Mouse (Mus musculus) heart, postnatal 25 days (tissue): ENCODE measurements around the gene Itga2. TPM values are rescaled to one million over a fixed set of nuclear protein-coding genes. Genes with fewer than 3 reads are reported as not detected.

Experiments used
- DNase-seq: peaks from one replicate; pipeline ENCODE4 v3.0.0; 2022; ENCODE audit warnings: low spot score
- intact Hi-C: fragments of 180-260 bp; cut with DNase I; formaldehyde crosslinking; loops from one replicate; pipeline ENCODE4 v1.15.1; 2025
- total RNA-seq, 2 experiments: library from RNA; stranded (reverse); gene quantifications; 2 replicates each; pipeline ENCODE4 v1.2.3; 2021

The Itga2 gene
- under 1 TPM; 0.78 to 0.81 TPM for total RNA-seq

- intact Hi-C loops = loop anchor here (2.0 to 5.0 kb wide), 2 partner anchors 35 to 101 kb away; no protein-coding TSS in a partner anchor
- DNase-seq = peak; percentile 34
These were observed at the start of gene Itga2 for GRCm38 (mm10) chr13:114931775-114932294. Gene Itga2 (minus strand): TSS chr13:114932100.

GRCm38 (mm10) chr13:114980831-114981419 is 49.0 kb upstream of the Itga2 start:
- intact Hi-C loops = loop anchor here (10.0 kb wide), 1 partner anchor 1734 kb away; no protein-coding TSS in a partner anchor
- DNase-seq = no peak

GRCm38 (mm10) chr13:114974484-114975042 is 42.7 kb upstream of the Itga2 start:
- intact Hi-C loops = no loop called here

GRCm38 (mm10) chr13:114971905-114972304 is 40.0 kb upstream of the Itga2 start:
- intact Hi-C loops = no loop called here
- no peak for DNase-seq

More at GRCm38 (mm10) chr13:114974484-114975042, 42.7 kb upstream of the Itga2 start:
- no peak for DNase-seq

- intact Hi-C loops = loop anchor here (1.0 kb wide), 1 partner anchor 133 kb away; no protein-coding TSS in a partner anchor
- peak; percentile 41 for DNase-seq
These were observed 32.3 kb upstream of the Itga2 start for GRCm38 (mm10) chr13:114964233-114964632.

- no peak for DNase-seq
- intact Hi-C loops = no loop called here
These were observed 22.6 kb upstream of the Itga2 start for GRCm38 (mm10) chr13:114954516-114954915.

GRCm38 (mm10) chr13:114933541-114933940 is 1.6 kb upstream of the Itga2 start:
- DNase-seq = no peak
- intact Hi-C loops = loop anchor here (2.0 to 5.0 kb wide), 2 partner anchors 36 to 103 kb away; no protein-coding TSS in a partner anchor

- intact Hi-C loops = loop anchor here (5.0 kb wide), 1 partner anchor 34 kb away; no protein-coding TSS in a partner anchor
- DNase-seq = no peak
These were observed 777 bp downstream of the Itga2 start for GRCm38 (mm10) chr13:114930996-114931649.

- DNase-seq = no peak
- intact Hi-C loops = no loop called here
These were observed 7.1 kb downstream of the Itga2 start for GRCm38 (mm10) chr13:114924785-114925184.

GRCm38 (mm10) chr13:114923331-114923730 is 8.6 kb downstream of the Itga2 start:
- intact Hi-C loops = no loop called here
- DNase-seq = no peak

- intact Hi-C loops = no loop called here
These were observed 16.1 kb downstream of the Itga2 start for GRCm38 (mm10) chr13:114915767-114916166.

GRCm38 (mm10) chr13:114914963-114915362 is 16.9 kb downstream of the Itga2 start:
- intact Hi-C loops = no loop called here
- no peak for DNase-seq

More at GRCm38 (mm10) chr13:114915767-114916166, 16.1 kb downstream of the Itga2 start:
- no peak for DNase-seq

GRCm38 (mm10) chr13:114914559-114914958 is 17.3 kb downstream of the Itga2 start:
- DNase-seq = no peak
- intact Hi-C loops = no loop called here

- intact Hi-C loops = no loop called here
- DNase-seq = no peak
These were observed 21.3 kb downstream of the Itga2 start for GRCm38 (mm10) chr13:114910629-114911028.

GRCm38 (mm10) chr13:114909514-114909913 is 22.4 kb downstream of the Itga2 start:
- no peak for DNase-seq
- intact Hi-C loops = no loop called here

- no peak for DNase-seq
- intact Hi-C loops = no loop called here
These were observed 24.0 kb downstream of the Itga2 start for GRCm38 (mm10) chr13:114907876-114908275.

- peak; percentile 69 for DNase-seq
- intact Hi-C loops = loop anchor here (5.0 kb wide), 2 partner anchors 35 to 60 kb away; partner anchors contain the start of gene Itga2
These were observed 35.0 kb downstream of the Itga2 start for GRCm38 (mm10) chr13:114896751-114897386.

- peak; percentile 3 for DNase-seq
- intact Hi-C loops = loop anchor here (5.0 kb wide), 2 partner anchors 36 to 59 kb away; partner anchors contain the start of gene Itga2
These were observed 36.0 kb downstream of the Itga2 start for GRCm38 (mm10) chr13:114895896-114896295.

- intact Hi-C loops = loop anchor here (5.0 kb wide), 2 partner anchors 38 to 57 kb away; partner anchors contain the start of gene Itga2
- no peak for DNase-seq
These were observed 37.2 kb downstream of the Itga2 start for GRCm38 (mm10) chr13:114894718-114895117.

- intact Hi-C loops = no loop called here
- no peak for DNase-seq
These were observed 40.2 kb downstream of the Itga2 start for GRCm38 (mm10) chr13:114891655-114892054.
